Mouse (Mus musculus) right cerebral cortex, postnatal 10 days (tissue): ENCODE data around the gene Akr1cl.

ENCODE experiments used
- DNase-seq, 2 experiments: peaks; one replicate each; pipeline ENCODE4 v3.0.0; 2021; ENCODE audit warnings: low spot score in 2 of 2

Akr1cl gene

GRCm38 (mm10) chr1:64988176-64988575 is 44.4 kb downstream of the Akr1cl start:
- no peak for DNase-seq

DNA sequence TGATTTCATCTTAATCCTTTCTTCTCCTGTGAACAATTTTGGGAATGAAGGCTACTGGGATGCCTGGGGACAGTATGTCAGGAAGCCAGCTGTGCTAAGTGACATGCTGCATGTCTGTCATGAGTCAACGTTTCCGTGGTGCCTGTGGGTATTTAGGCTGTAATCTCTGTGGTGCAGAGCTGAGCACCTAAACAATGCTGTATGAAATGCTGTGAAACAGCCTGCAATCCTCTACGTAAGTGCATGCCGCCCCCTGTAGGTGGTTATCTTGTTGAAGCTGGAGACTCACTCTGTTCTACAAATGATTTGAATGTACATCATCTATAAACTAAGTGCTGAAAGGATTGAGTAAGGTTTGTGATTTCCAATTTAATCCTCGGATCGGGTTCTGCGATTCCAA is 46.4 kb downstream of the Akr1cl start:
- DNase-seq = peak; percentile 56 to 72

DNA sequence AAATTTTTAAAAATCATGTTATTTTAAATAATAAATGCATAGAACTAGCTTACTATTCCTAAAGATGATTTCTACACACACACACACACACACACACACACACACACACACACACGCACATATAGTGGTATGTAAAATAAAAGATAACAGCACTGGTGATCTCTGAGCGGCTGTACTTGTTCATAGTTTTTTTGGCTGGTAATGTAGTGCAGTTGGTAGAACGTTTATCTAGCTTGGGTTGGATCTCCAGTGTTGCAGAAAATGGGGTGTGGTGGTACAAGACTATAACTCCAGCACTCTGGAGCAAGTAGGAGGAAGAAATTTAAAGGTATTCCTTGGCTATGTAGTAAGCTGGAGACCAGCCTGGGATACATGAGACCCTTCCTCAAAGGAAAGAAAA is 49.3 kb downstream of the Akr1cl start:
- DNase-seq = no peak

DNA sequence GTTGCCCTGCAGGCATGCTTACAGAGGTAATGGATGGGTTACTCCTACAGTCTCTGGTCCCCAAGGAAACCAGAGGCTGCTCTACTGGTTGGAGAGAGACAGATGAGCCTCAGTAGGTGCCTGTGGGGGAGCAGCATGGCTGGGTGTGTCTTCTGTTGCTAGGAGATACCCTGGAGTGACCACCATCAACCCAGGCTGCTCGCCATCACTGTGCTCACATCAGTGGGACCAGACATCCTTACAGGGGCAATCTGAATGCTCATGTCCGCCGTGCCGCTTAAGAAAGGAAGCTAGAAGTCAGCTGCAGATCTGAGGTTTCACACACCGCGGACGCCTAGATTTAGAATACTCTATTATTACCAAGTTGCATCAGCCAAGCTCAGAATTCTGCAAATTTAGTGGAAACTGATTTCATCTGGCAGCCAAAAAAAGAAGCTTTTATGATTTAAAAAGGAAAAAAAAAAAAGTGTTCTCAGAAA is 54.2 kb downstream of the Akr1cl start:
- DNase-seq = peak; percentile 58 to 72

- DNase-seq = peak in 1 of 2 experiments; percentile 40
Measured at GRCm38 (mm10) chr1:64975346-64975745, 57.2 kb downstream of the Akr1cl start.

- DNase-seq = no peak
Measured at GRCm38 (mm10) chr1:64970685-64971084, 61.9 kb downstream of the Akr1cl start.
